Mouse (Mus musculus) granulocyte monocyte progenitor cell, adult 5-6 weeks (primary cell): ENCODE results near the gene Dynlt1c. TPM values are rescaled to one million over a fixed set of nuclear protein-coding genes. Genes with fewer than 3 reads are reported as not detected.
"Not testable (repeated sequence)": the region's sequence is repeated elsewhere in the genome, so short reads cannot be mapped to it uniquely, and the experiment has no call there.

Experiments used
- ATAC-seq: replicated peaks from 2 replicates; pipeline ENCODE4 v1.8.0; 2016; ENCODE audit warnings: mild to moderate bottlenecking, moderate TSS enrichment, inconsistent platforms; ENCODE audit not compliant: poor library complexity, severe bottlenecking
- total RNA-seq, 2 experiments: library from RNA; stranded (forward) in 1 of 2; stranded (reverse) in 1 of 2; fragments of 200-712, 200-1000 nt in 1 of 2; fragments of >200 nt in 1 of 2; fragmentation: Nextera tagmentation in 1 of 2; gene quantifications; 2 replicates each; pipeline ENCODE4 v1.2.3; 2014 to 2017

Gene Dynlt1c
- total RNA-seq, 2 experiments from 2014 or later: 1.2 to 3.2 TPM

GRCm38 (mm10) chr17:6650904-6651565, 49.6 kb downstream of the Dynlt1c start:
- not testable (repeated sequence) for ATAC-seq

- not testable (repeated sequence) for ATAC-seq
Observed at GRCm38 (mm10) chr17:6653341-6653946, 52.0 kb downstream of the Dynlt1c start.

GRCm38 (mm10) chr17:6655087-6655511, 53.6 kb downstream of the Dynlt1c start:
- peak; percentile 75 for ATAC-seq

- peak; percentile 91 for ATAC-seq
Observed at GRCm38 (mm10) chr17:6655567-6656281, 54.3 kb downstream of the Dynlt1c start, which contains the start of gene Dynlt1f. Gene Dynlt1f, minus strand, starts transcription at chr17:6655900.

- ATAC-seq: not testable (repeated sequence)
Observed at GRCm38 (mm10) chr17:6656471-6656870, 55.0 kb downstream of the Dynlt1c start.

GRCm38 (mm10) chr17:6658801-6659200, 57.3 kb downstream of the Dynlt1c start, which contains the start of gene Sytl3:
Gene Sytl3, plus strand, starts transcription at chr17:6659093.
- ATAC-seq: not testable (repeated sequence)

Other genes with a start within 250 kb of the Dynlt1c start
- 96.0 and 128 TPM in 2 replicates for gene Dynlt1b, start 171.6 kb upstream of the Dynlt1c start, total RNA-seq (2014; fragmentation: Nextera tagmentation)
- 142 and 194 TPM in 2 replicates for gene Dynlt1b, start 171.6 kb upstream of the Dynlt1c start, total RNA-seq (2017)
- gene Dynlt1f, start 54.2 kb downstream of the Dynlt1c start, total RNA-seq (2014; fragmentation: Nextera tagmentation): 117 and 170 TPM in 2 replicates
- gene Dynlt1f, start 54.2 kb downstream of the Dynlt1c start, total RNA-seq (2017): 117 and 150 TPM in 2 replicates
- gene Sytl3, start 57.4 kb downstream of the Dynlt1c start, total RNA-seq (2014; fragmentation: Nextera tagmentation): not detected in 2 replicates
- gene Sytl3, start 57.4 kb downstream of the Dynlt1c start, total RNA-seq (2017): 0.21 and 0.60 TPM in 2 replicates
- 44.2 and 55.0 TPM in 2 replicates for gene Ezr, start 181.1 kb downstream of the Dynlt1c start, total RNA-seq (2014; fragmentation: Nextera tagmentation)
- gene Ezr, start 181.1 kb downstream of the Dynlt1c start, total RNA-seq (2017): 99.7 and 110 TPM in 2 replicates